Mouse (Mus musculus) liver, postnatal 0 days (tissue): ENCODE results near the gene Clp1. TPM values are rescaled to one million over a fixed set of nuclear protein-coding genes. Genes with fewer than 3 reads are reported as not detected.

Source experiments
- ATAC-seq: fragments of 200-750 bp; cut with Nextera tagmentation; 2 replicates; pipeline ENCODE4 v1.8.0; 2017; ENCODE audit warnings: mild to moderate bottlenecking, moderate library complexity
- DNase-seq: peaks from one replicate; pipeline ENCODE4 v3.0.0-alpha.2; 2016
- H3K27ac ChIP-seq: fragments of 300-500 bp; sonication (generic); 2 replicates; pipeline ENCODE4 v1.5.1; 2014; ENCODE audit warnings: antibody characterized with exemption, moderate library complexity, mild to moderate bottlenecking, low read depth
- H3K27me3 ChIP-seq: fragments of 300-500 bp; sonication (generic); 2 replicates; pipeline ENCODE4 v1.6.1; 2014; ENCODE audit warnings: low read length, control low read depth, mixed read lengths; ENCODE audit not compliant: insufficient read depth
- H3K36me3 ChIP-seq: fragments of 300-500 bp; sonication (generic); replicated peaks from 2 replicates; pipeline ENCODE4 v1.6.1; 2014; ENCODE audit warnings: mild to moderate bottlenecking, control low read depth, low read length, moderate library complexity, mixed read lengths; ENCODE audit not compliant: insufficient read depth
- H3K4me1 ChIP-seq: fragments of 300-500 bp; sonication (generic); 2 replicates; pipeline ENCODE4 v1.6.1; 2014; ENCODE audit warnings: antibody characterized with exemption, mild to moderate bottlenecking, control low read depth; ENCODE audit not compliant: insufficient read depth
- H3K4me2 ChIP-seq: fragments of 300-500 bp; sonication (generic); 2 replicates; pipeline ENCODE4 v1.6.1; 2014; ENCODE audit warnings: low read depth, mild to moderate bottlenecking, low read length, moderate library complexity, mixed read lengths
- H3K4me3 ChIP-seq: fragments of 300-500 bp; sonication (generic); 2 replicates; pipeline ENCODE4 v1.5.1; 2014; ENCODE audit warnings: low read depth, low read length
- H3K9ac ChIP-seq: fragments of 300-500 bp; sonication (generic); replicated peaks from 2 replicates; pipeline ENCODE4 v1.6.1; 2014; ENCODE audit warnings: mild to moderate bottlenecking, moderate library complexity
- H3K9me3 ChIP-seq: fragments of 300-500 bp; sonication (generic); 2 replicates; pipeline ENCODE4 v1.6.1; 2016; ENCODE audit warnings: mild to moderate bottlenecking, control low read depth, low read length, mixed read lengths
- CTCF ChIP-seq: sonication (generic); IDR thresholded peaks from 2 replicates; pipeline ENCODE4 v1.5.1; 2016; ENCODE audit warnings: antibody characterized with exemption, low read depth
- EP300 ChIP-seq: IDR thresholded peaks from 2 replicates; pipeline ENCODE4 v1.6.1; 2016; ENCODE audit warnings: antibody characterized with exemption, low read depth, mild to moderate bottlenecking
- WGBS: fragments of 180-500 bp; shearing (Covaris S2); extraction: QIAGEN DNeasy Blood & Tissue Kit; methylation state at CpG from one replicate; pipeline ENCODE4 v1.1.7; 2014; ENCODE audit not compliant: insufficient replicate concordance; 5-methylcytosine and 5-hydroxymethylcytosine counted together
- polyA plus RNA-seq: library from polyadenylated mRNA; unstranded; fragments of >200 nt; fragmentation: Nextera tagmentation; extraction: Ambion mirVana; gene quantifications from 2 replicates; pipeline ENCODE4 v1.2.1, GENCODE M21; 2015

The Clp1 gene
- polyA plus RNA-seq, 1 experiment from 2014 or later: 32.1 TPM

- Histone ChIP-seq H3K27ac (no peak overlapping the region), H3K4me1 (peaks cover 6% of the 10 kb centered on the region; the same call in 1 of the 2 replicates), H3K4me3 (no peak overlapping the region), H3K36me3 (no peaks in the 10 kb centered on the region), H3K27me3 (no peaks in the 10 kb centered on the region), H3K9ac (no peak overlapping the region), H3K9me3 (no peaks in the 10 kb centered on the region), H3K4me2 (no peak overlapping the region)
- DNase-seq: peak; percentile 35
- WGBS: 1% methylated on average over 2 of the region's 2 CpGs
- ATAC-seq: peak; percentile 57
- TF ChIP-seq EP300 (no peak), CTCF (peak; percentile 92)
Observed at GRCm38 (mm10) chr2:84758542-84759127, 31.5 kb upstream of the Clp1 start.

GRCm38 (mm10) chr2:84757026-84757682 lies 30.0 kb upstream of the Clp1 start:
- Histone ChIP-seq H3K9me3 (no peaks in the 10 kb centered on the region), H3K4me3 (no peak overlapping the region), H3K4me1 (0 out of 2 replicates have a peak, but pooled peaks cover 3% of the 10 kb centered on the region), H3K4me2 (no peak overlapping the region), H3K27ac (no peak overlapping the region), H3K27me3 (no peaks in the 10 kb centered on the region), H3K9ac (no peak overlapping the region), H3K36me3 (no peaks in the 10 kb centered on the region)
- no peak for TF ChIP-seq EP300
- no peak for TF ChIP-seq CTCF
- DNase-seq (no peak), ATAC-seq (no peak)
- 67% methylated on average over 7 of the region's 7 CpGs for WGBS

GRCm38 (mm10) chr2:84756245-84756644 lies 29.1 kb upstream of the Clp1 start:
- no peak overlapping the region; the same call in 1 of the 2 replicates for H3K9ac ChIP-seq
- peak overlapping the region; percentile 66 for H3K27ac ChIP-seq

GRCm38 (mm10) chr2:84750115-84750514 lies 23.0 kb upstream of the Clp1 start:
- Histone ChIP-seq H3K4me3 (no peak overlapping the region), H3K27ac (no peak overlapping the region), H3K36me3 (no peaks in the 10 kb centered on the region), H3K9ac (no peak overlapping the region), H3K27me3 (peaks cover 4% of the 10 kb centered on the region; the same call in 1 of the 2 replicates), H3K4me2 (no peak overlapping the region), H3K9me3 (no peaks in the 10 kb centered on the region), H3K4me1 (no peaks in the 10 kb centered on the region)
- no peak for ATAC-seq
- DNase-seq: no peak
- no peak for TF ChIP-seq CTCF
- TF ChIP-seq EP300: no peak
- 53% methylated on average over 6 of the region's 6 CpGs for WGBS

More at GRCm38 (mm10) chr2:84756245-84756644, 29.1 kb upstream of the Clp1 start:
- H3K4me3 ChIP-seq: no peak overlapping the region
- H3K9me3 ChIP-seq: no peaks in the 10 kb centered on the region
- DNase-seq (peak; percentile 28), ATAC-seq (peak; percentile 73)
- TF ChIP-seq EP300 (peak; percentile 57; the same call in 1 of the 2 replicates), CTCF (no peak)
- H3K4me1 ChIP-seq: 0 out of 2 replicates have a peak, but pooled peaks cover 3% of the 10 kb centered on the region
- 56% methylated on average over 5 of the region's 5 CpGs for WGBS
- H3K27me3 ChIP-seq: no peaks in the 10 kb centered on the region
- no peak overlapping the region for H3K4me2 ChIP-seq
- H3K36me3 ChIP-seq: no peaks in the 10 kb centered on the region

GRCm38 (mm10) chr2:84744126-84744525 lies 17.0 kb upstream of the Clp1 start:
- 12% methylated on average over 10 of the region's 10 CpGs for WGBS
- Histone ChIP-seq H3K27me3 (peaks cover 7% of the 10 kb centered on the region; the same call in 1 of the 2 replicates), H3K36me3 (peaks cover 6% of the 10 kb centered on the region), H3K4me2 (peak overlapping the region; percentile 92), H3K9ac (peak overlapping the region; percentile 86), H3K9me3 (no peaks in the 10 kb centered on the region), H3K4me1 (peaks cover 20% of the 10 kb centered on the region), H3K4me3 (peak overlapping the region; percentile 76), H3K27ac (peak overlapping the region; percentile 83)
- TF ChIP-seq CTCF (no peak), EP300 (no peak)
- ATAC-seq (peak; percentile 4; the same call in 1 of the 2 replicates), DNase-seq (no peak)

- DNase-seq (peak; percentile 74), ATAC-seq (peak; percentile 85)
- H3K4me1 ChIP-seq: peaks cover 25% of the 10 kb centered on the region
Observed at GRCm38 (mm10) chr2:84743561-84743960, 16.4 kb upstream of the Clp1 start, which contains the start of gene Gm19426. Gm19426 (minus strand) TSS chr2:84743655.

More at GRCm38 (mm10) chr2:84743561-84743960, 16.4 kb upstream of the Clp1 start, which contains the start of gene Gm19426:
- WGBS: 0% methylated on average over 24 of the region's 25 CpGs
- H3K9ac ChIP-seq: peak within 1 kb of the TSS; percentile 86
- peak within 1 kb of the TSS; percentile 83 for H3K27ac ChIP-seq
- H3K27me3 ChIP-seq: peaks cover 7% of the 10 kb centered on the region; the same call in 1 of the 2 replicates
- H3K4me2 ChIP-seq: peak within 1 kb of the TSS; percentile 92
- peak within 1 kb of the TSS; percentile 76 for H3K4me3 ChIP-seq
- H3K36me3 ChIP-seq: peaks cover 12% of the 10 kb centered on the region
- TF ChIP-seq CTCF (no peak), EP300 (no peak)
- no peaks in the 10 kb centered on the region for H3K9me3 ChIP-seq
